Mouse (Mus musculus) limb, embryonic 14.5 days (tissue): ENCODE results near the gene Ccndbp1. TPM values are rescaled to one million over a fixed set of nuclear protein-coding genes. Genes with fewer than 3 reads are reported as not detected.
"Not testable (repeated sequence)": the region's sequence is repeated elsewhere in the genome, so short reads cannot be mapped to it uniquely, and the experiment has no call there.

Experiments used
- ATAC-seq: fragments of 200-750 bp; cut with Nextera tagmentation; 2 replicates; pipeline ENCODE4 v1.8.0; 2017; ENCODE audit warnings: low read depth, moderate number of reproducible peaks, moderate TSS enrichment; ENCODE audit not compliant: low FRiP score
- DNase-seq: peaks from one replicate; pipeline ENCODE4 v3.0.0-alpha.2; 2015; ENCODE audit warnings: low spot score
- H3K27ac ChIP-seq: fragments of 300-500 bp; sonication (generic); replicated peaks from 2 replicates; pipeline ENCODE4 v1.5.1; 2014; ENCODE audit warnings: low read depth, mild to moderate bottlenecking, low read length, moderate library complexity, mixed read lengths
- H3K27me3 ChIP-seq: fragments of 300-500 bp; sonication (generic); 2 replicates; pipeline ENCODE4 v1.6.1; 2014; ENCODE audit warnings: low read length, mixed read lengths; ENCODE audit not compliant: control insufficient read depth, insufficient read depth
- H3K36me3 ChIP-seq: fragments of 300-500 bp; sonication (generic); 2 replicates; pipeline ENCODE4 v1.6.1; 2014; ENCODE audit warnings: mild to moderate bottlenecking, low read length, moderate library complexity, mixed read lengths; ENCODE audit not compliant: control insufficient read depth, insufficient read depth
- H3K4me1 ChIP-seq: fragments of 300-500 bp; sonication (generic); 2 replicates; pipeline ENCODE4 v1.6.1; 2014; ENCODE audit warnings: antibody characterized with exemption, low read length, mixed read lengths; ENCODE audit not compliant: control insufficient read depth, insufficient read depth
- H3K4me2 ChIP-seq: fragments of 300-500 bp; sonication (generic); replicated peaks from 2 replicates; pipeline ENCODE4 v1.6.1; 2014; ENCODE audit warnings: low read depth, mild to moderate bottlenecking, low read length, moderate library complexity; ENCODE audit not compliant: severe bottlenecking
- H3K4me3 ChIP-seq: fragments of 300-500 bp; sonication (generic); replicated peaks from 2 replicates; pipeline ENCODE4 v1.5.1; 2014; ENCODE audit warnings: low read length
- H3K9ac ChIP-seq: fragments of 300-500 bp; sonication (generic); 2 replicates; pipeline ENCODE4 v1.6.1; 2014; ENCODE audit warnings: mild to moderate bottlenecking, low read depth, low read length, moderate library complexity; ENCODE audit not compliant: severe bottlenecking
- H3K9me3 ChIP-seq: fragments of 300-500 bp; sonication (generic); 2 replicates; pipeline ENCODE4 v1.6.1; 2016; ENCODE audit warnings: low read length; ENCODE audit not compliant: control insufficient read depth
- POLR2A ChIP-seq: fragments of 200-500 bp; IDR thresholded peaks from 2 replicates; pipeline ENCODE4 v1.8.0; 2012; ENCODE audit warnings: inconsistent platforms, mild to moderate bottlenecking, moderate library complexity, borderline replicate concordance; ENCODE audit not compliant: insufficient read depth, insufficient read length; ENCODE audit errors: extremely low read depth
- WGBS: fragments of 180-500 bp; shearing (Covaris S2); extraction: QIAGEN DNeasy Blood & Tissue Kit; methylation state at CpG from one replicate; pipeline ENCODE4 v1.1.7; 2014; 5-methylcytosine and 5-hydroxymethylcytosine counted together
- polyA plus RNA-seq, 2 experiments: library from polyadenylated mRNA; depleted of rRNA in 1 of 2; stranded (reverse) in 1 of 2; unstranded in 1 of 2; fragments of >200 nt; fragmentation: Nextera tagmentation in 1 of 2; extraction: Ambion mirVana in 1 of 2; gene quantifications; 2 replicates each; pipeline versions ENCODE4 v1.2.1 to v1.2.3; 2012 to 2014

Ccndbp1 gene
- polyA plus RNA-seq, 2 experiments, result 39.9 to 40.7 TPM

- TF ChIP-seq POLR2A, result no peak
- ATAC-seq, result no peak
- H3K9ac ChIP-seq, result no peak overlapping the region
- H3K27ac ChIP-seq, result no peak overlapping the region
- H3K4me1 ChIP-seq, result no peaks in the 10 kb centered on the region
- 78% methylated on average over 5 of the region's 5 CpGs for WGBS
- no peak overlapping the region for H3K4me2 ChIP-seq
- H3K9me3 ChIP-seq, result no peaks in the 10 kb centered on the region
- H3K27me3 ChIP-seq, result no peaks in the 10 kb centered on the region
- H3K4me3 ChIP-seq, result no peak overlapping the region
- DNase-seq, result no peak
- peaks cover 1% of the 10 kb centered on the region for H3K36me3 ChIP-seq
Observed at GRCm38 (mm10) chr2:121022918-121023317, 14.7 kb downstream of the Ccndbp1 start.

GRCm38 (mm10) chr2:121036733-121037341 lies 28.6 kb downstream of the Ccndbp1 start, which contains the start of gene Epb42:
TSS of gene Epb42 (minus strand) at chr2:121037072.
- H3K4me2 ChIP-seq, result no peak within 1 kb of the TSS
- H3K9ac ChIP-seq, result no peak within 1 kb of the TSS
- TF ChIP-seq POLR2A, result no peak
- ATAC-seq, result no peak
- no peak within 1 kb of the TSS for H3K27ac ChIP-seq
- H3K36me3 ChIP-seq, result no peaks in the 10 kb centered on the region
- no peak for DNase-seq
- H3K4me1 ChIP-seq, result no peaks in the 10 kb centered on the region
- H3K27me3 ChIP-seq, result no peaks in the 10 kb centered on the region
- no peak within 1 kb of the TSS for H3K4me3 ChIP-seq
- no peaks in the 10 kb centered on the region for H3K9me3 ChIP-seq
- 62% methylated on average over 5 of the region's 5 CpGs for WGBS

GRCm38 (mm10) chr2:121038851-121039250 lies 30.6 kb downstream of the Ccndbp1 start:
- 94% methylated on average over 1 of the region's 1 CpGs for WGBS
- not testable (repeated sequence) for H3K4me3 ChIP-seq, ATAC-seq, H3K27ac ChIP-seq, H3K36me3 ChIP-seq, H3K9ac ChIP-seq, H3K4me2 ChIP-seq, H3K27me3 ChIP-seq, H3K9me3 ChIP-seq, H3K4me1 ChIP-seq, DNase-seq

GRCm38 (mm10) chr2:121039382-121039781 lies 31.2 kb downstream of the Ccndbp1 start:
- H3K9me3 ChIP-seq, result no peaks in the 10 kb centered on the region
- no peak for DNase-seq
- no peak for TF ChIP-seq POLR2A
- H3K27ac ChIP-seq, result no peak overlapping the region
- H3K4me3 ChIP-seq, result no peak overlapping the region
- no peak overlapping the region for H3K9ac ChIP-seq
- 100% methylated on average over 1 of the region's 1 CpGs for WGBS
- H3K27me3 ChIP-seq, result no peaks in the 10 kb centered on the region
- no peaks in the 10 kb centered on the region for H3K4me1 ChIP-seq
- no peak for ATAC-seq
- H3K36me3 ChIP-seq, result no peaks in the 10 kb centered on the region
- no peak overlapping the region for H3K4me2 ChIP-seq

- DNase-seq, result peak; percentile 4
Observed at GRCm38 (mm10) chr2:121041098-121041497, 32.9 kb downstream of the Ccndbp1 start.

GRCm38 (mm10) chr2:121045653-121046052 lies 37.5 kb downstream of the Ccndbp1 start:
- Histone ChIP-seq H3K4me2 (no peak overlapping the region), H3K4me1 (no peaks in the 10 kb centered on the region), H3K27ac (no peak overlapping the region), H3K4me3 (no peak overlapping the region), H3K9me3 (no peaks in the 10 kb centered on the region), H3K27me3 (no peaks in the 10 kb centered on the region), H3K36me3 (no peaks in the 10 kb centered on the region), H3K9ac (no peak overlapping the region)
- DNase-seq (no peak), ATAC-seq (no peak)
- no peak for TF ChIP-seq POLR2A
- WGBS, result 87% methylated on average over 4 of the region's 4 CpGs

More at GRCm38 (mm10) chr2:121041098-121041497, 32.9 kb downstream of the Ccndbp1 start:
- 41% methylated on average over 5 of the region's 5 CpGs for WGBS
- Histone ChIP-seq H3K4me2 (no peak overlapping the region), H3K4me3 (no peak overlapping the region), H3K27ac (no peak overlapping the region), H3K27me3 (no peaks in the 10 kb centered on the region), H3K9ac (no peak overlapping the region), H3K36me3 (no peaks in the 10 kb centered on the region), H3K9me3 (no peaks in the 10 kb centered on the region), H3K4me1 (no peaks in the 10 kb centered on the region)
- ATAC-seq, result no peak
- TF ChIP-seq POLR2A, result no peak
